Mouse (Mus musculus): ENCODE results near the gene Nelfa. TPM values are rescaled to one million over a fixed set of nuclear protein-coding genes. Genes with fewer than 3 reads are reported as not detected.
"Not testable (repeated sequence)": the region's sequence is repeated elsewhere in the genome, so short reads cannot be mapped to it uniquely, and the experiment has no call there.

Nelfa gene
- 10 to 100 TPM; 18.5 to 19.9 (median 18.9) TPM for total RNA-seq (2022)

DNA sequence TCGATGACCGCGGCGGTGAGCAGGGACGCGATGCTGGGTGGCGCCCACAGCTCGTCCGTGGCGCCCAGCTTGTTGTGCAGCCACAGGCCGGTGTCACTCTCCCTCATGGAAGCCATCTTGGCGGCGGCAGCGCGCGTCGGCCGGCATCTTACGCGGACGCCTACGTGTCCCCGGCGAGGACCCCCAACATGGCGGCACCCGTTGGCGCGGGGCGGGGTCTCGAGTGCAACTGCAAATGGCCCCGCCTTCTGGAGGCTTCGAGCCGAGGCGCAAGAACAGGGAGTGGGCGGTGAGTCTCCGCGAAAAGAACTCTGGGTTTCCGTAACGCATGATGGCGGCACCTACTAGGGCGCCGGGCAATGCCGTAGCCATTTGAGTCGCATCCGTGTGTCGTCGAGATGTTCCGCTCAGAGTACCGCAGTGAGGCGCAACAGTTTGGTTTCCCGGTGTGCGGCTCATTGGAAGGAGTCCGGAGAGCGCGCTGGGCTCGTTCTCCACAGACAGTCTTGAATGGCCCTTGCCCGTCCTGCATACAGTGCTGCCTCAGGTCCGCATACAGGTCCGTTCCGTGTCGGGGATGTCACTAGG lies at the start of gene Nelfa:
Gene Nelfa (minus strand): TSS at position 294 of the 588 bp plus-strand sequence.
- DNase-seq (ENCODE audit: low spot score in 2 of 2): peak; percentile 94 to 99

DNA sequence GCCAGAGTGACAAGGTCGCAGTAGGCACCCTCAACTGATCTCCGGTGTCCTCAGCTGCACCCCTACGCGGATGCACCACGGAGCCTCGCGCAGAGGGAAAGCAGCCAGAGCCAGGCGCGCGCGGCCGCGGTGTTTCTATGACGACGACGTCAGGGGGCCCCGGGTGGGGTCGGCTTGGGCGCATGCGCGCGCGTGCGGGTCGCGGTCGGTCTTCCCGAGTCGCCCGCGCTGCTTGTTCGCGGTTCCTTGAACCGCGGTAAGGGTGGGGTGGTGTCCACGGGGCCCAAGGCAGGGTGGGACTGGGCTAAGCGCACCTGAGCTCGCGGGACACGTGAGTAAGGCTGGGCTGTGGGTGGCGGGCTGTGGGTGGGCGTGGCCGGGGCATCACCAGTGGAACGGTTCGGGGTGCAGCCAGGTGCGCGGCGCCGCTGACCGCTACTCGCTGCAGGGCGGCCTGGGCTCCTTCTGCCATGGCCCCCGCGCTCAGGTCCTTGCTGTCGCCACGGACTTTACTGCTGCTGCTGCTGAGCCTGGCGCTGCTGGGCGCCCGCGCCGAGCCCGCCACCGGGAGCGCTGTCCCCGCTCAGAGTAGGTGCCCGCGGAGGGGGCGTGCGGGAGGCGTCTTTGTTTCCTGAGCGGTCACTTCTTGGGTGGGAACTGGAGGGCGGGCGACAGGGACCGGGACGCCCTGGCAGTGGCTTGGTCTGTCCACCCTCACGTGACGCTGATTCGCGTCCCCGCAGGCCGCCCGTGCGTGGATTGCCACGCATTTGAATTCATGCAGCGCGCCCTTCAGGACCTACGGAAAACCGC lies 47.3 kb upstream of the Nelfa start, which contains the start of gene Gm1673:
Gene Gm1673 (plus strand): TSS at position 125 of the 813 bp plus-strand sequence.
- peak; percentile 81 to 86 for DNase-seq (ENCODE audit: low spot score in 2 of 2)

DNA sequence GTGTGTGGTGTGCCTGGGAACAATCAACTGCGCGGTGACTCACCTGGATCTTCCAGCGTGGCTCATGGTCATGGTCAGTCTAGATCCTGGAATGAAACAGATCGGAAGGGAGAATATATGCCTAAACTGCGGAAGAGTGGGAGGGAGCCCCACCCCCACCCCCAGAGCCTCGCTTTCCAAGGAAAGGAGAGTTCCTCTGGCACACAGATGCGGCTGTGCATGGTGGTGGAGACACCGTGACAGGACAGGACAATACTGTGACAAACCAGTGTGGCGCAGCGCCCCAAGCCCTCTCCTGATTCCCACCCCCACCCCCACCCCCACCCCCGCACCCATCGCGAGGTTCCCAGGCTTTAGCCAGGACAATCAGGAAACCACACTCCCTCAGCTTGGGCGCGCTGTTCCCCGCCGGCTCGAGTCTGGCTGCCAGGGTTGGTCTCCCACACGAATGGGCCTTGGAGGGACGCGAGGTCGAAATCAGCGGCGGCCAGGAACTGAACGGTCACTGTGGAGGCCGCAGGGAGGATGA lies 46.6 kb upstream of the Nelfa start:
- DNase-seq (ENCODE audit: low spot score in 2 of 2): peak; percentile 26 to 39

DNA sequence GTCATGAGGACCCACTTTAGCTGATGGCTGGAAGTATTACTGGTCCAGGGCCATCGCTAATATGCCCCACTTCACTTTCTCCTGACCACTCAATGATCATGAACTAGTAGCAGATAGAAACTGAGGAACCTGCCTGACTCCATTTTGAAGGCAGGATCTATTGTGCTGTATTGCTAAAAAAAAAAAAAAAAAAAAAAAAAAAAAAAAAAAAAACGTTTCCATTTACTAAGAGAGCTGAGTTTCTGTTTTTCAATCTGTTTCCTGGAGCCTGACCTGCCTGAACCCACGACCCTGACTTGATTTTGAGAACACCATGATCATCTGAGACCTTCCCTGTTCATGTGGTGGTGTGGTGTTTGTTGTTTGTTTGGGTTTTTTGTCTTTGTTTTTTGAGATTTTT lies 40.1 kb upstream of the Nelfa start:
- no peak for DNase-seq (ENCODE audit: low spot score in 2 of 2)

DNA sequence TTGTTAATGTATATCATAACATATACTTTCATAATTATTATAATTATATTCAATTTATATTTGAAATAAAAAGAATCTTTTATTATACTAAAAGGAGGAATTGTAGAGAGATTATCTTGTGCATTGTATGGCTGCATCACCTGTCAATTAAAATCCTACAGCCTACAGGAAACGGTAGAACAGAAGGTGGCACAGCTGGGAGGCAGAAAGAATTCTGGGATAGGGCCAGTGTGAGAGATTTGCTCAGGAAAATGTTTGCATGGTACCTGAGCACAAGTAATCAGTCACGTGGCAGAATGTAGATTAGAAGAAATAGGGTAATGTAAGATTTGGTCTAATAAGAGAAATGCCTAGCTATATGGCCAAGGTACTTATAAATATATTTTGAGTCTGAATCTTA lies 38.5 kb upstream of the Nelfa start:
- DNase-seq (ENCODE audit: low spot score in 2 of 2): no peak

DNA sequence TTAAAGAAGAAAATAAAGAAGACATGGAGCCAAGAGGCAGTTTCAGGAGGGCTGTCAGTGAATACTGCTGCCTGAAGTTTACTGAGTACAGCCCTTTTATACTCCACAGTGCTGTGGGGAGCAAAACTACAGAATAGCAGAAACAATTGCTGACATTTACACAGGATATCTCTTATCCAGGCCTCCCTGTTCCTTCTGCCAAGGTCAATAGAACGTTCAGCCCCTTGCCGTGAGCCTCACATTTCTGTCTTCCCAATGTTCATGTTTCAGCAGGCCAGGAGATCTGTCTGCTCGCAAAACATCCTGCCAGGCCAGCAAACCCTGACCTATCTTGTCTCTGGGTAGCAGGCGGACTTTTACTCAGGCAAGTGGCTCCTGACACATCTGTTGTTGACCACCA lies 23.2 kb upstream of the Nelfa start:
- no peak for DNase-seq (ENCODE audit: low spot score in 2 of 2)

DNA sequence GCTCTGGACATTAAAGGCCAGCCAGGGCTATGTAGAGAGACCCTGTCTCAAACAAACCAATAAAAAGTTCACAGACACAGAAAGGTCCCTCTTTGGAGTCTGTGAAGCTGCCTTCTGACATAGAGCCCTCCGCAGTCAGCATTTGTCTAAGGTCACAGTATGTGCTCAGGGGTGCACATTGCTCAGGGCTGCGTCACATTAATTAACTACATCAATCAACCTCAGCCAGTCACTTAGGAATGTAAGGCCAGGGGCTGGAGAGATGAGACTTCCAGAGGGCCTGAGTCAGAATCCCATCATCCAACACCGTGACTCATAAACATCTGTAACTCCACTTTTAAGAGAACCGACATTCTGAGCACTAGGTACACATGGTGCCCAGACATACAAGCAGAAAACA lies 19.7 kb upstream of the Nelfa start:
- no peak for DNase-seq (ENCODE audit: low spot score in 2 of 2)

DNA sequence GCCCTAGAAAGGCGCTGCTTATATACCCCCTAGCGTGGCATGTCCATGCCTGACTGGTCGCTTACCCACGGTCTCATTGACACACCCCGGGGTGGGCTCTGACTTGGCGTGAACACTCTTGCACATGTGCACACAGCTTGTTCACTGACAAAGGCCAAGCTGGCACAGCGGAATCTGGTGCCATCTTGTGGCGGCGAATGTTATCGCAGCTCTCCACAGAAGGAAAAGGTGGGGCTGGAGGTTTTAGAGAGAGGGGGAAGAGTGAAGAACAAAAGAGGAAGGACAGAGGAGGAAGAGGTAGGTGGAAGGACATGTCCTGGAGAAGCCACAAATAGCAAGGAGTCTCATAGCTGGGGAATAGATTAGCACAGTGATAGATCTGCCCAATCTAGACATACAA lies 18.1 kb upstream of the Nelfa start:
- DNase-seq (ENCODE audit: low spot score in 2 of 2): peak; percentile 70 to 79

DNA sequence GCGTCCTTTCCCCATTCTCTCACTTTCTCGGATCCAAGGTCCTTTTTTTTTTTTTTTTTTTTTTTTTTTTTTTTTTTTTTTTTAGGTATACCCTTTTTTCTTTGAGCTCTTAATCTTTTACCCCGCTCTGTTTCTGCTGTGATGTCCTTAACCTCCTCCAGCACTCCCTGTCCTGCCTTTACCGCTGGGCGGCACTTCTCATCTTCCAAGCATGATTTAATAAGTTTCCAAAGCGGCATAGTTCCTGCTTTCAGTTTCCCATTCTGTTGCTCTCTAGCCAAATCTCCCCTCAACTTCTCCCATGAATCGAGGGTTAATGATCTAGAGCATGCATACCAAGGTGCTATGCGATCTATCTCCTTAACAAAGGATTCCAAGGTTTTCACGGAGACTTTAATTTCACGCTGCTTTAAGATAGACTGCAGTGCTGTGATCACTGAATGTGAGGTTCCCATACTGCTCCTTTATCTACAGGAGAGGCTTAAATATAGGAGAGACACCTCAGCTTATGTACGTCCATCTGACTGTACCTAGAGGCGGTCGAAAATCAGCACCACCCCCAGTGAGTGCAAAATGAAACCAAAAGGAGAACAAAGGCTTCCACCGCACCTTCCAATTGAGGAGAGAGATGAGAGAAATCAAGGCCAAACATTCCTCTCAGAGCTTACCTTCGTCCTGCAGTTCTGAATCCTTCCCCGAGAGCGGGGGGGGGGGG lies 17.4 kb upstream of the Nelfa start:
- DNase-seq (ENCODE audit: low spot score in 2 of 2): no peak

DNA sequence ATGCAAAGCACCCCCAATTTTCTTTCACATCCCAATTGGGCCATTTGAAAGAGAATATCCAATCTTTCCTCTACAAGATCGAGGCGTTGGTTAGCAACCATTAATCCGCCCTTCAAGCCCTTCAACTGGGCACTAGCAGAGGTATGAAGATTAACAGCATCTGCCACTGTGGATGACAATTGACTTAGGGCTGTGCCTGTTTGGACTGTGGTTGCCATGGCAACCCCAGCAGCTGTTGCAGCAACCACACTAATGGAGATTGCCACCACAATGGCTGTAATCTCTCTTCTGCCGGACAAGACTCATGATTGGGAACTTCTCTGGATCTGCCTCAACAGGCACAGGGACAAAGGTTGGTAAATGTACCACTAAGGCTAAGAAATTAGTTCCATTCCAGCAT lies 12.1 kb upstream of the Nelfa start:
- DNase-seq (ENCODE audit: low spot score in 2 of 2): no peak

DNA sequence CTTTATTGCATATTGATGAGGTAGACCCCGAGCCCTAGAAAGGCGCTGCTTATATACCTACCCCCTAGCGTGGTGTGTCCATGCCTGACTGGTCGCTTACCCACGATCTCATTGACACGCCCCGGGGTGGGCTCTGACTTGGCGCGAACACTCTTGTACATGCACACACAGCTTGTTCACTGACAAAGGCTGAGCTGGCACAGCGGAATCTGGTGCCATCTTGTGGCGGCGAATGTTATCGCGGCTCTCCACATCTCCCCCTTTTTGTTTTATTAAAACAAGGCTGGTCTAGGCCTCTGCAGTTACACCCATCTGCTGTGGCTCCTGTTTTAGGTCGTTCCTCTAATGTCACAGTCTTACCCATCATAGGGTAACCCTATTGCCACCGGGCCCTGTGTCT lies 10.8 kb upstream of the Nelfa start:
- DNase-seq (ENCODE audit: low spot score in 2 of 2): not testable (repeated sequence)

DNA sequence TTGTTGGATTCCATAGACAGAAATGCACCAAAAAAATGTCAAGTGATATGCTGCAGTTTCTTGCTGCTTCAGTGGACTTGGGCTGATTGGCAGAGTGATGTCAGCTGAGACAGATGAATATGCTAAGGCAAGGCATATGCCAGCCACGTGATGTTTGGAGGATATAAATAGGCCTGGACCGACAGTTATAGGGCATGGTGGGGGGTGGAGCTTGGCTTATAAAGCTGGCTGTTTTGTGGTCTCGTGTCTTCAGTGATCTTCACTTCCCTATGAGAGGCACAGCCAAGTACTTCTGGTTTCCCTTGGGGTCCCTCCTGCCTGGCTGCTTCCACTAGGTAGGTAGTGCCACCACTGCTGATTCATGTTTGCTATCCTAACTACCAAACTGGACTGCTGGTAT lies 2.2 kb upstream of the Nelfa start:
- no peak for DNase-seq (ENCODE audit: low spot score in 2 of 2)

DNA sequence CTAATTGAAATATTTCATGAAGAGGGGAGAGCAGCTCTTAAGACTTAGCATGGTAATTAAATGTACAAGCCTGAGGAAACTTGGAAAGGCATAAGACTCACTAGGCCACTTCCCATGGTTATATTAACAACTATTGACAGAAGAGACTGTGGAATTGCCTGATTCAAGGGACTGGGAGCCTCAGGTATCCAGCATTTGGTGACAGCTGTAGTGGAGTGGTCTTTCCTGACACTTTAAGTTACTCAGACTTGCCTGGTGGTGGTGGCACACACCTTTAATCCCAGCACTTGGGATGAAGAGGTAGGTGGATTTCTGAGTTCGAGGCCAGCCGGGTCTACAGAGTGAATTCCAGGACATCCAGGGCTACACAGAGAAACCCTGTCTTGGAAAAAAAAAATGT lies 1.0 kb upstream of the Nelfa start:
- DNase-seq (ENCODE audit: low spot score in 2 of 2): no peak

DNA sequence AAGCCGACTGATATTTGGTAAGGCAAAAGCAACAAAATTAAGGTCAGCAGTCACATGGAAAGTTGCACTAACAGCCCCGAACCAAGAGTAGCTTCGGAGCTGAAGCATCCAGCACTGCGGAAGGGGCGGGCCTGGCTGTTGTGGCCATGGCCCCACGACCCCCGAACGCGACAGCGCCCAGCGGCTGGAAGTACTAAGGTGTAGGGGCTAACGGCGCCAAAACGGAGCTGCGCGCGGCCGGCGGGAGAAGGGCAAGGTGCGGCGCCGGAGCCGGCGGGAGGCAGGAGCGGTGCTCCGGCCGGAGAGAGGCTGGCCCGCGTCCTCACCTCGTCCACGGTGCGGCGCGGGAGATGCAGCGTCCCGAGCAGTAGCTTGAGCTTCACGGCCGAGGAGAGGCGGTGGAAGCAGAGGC lies 507 bp downstream of the Nelfa start:
- no peak for DNase-seq (ENCODE audit: low spot score in 2 of 2)

DNA sequence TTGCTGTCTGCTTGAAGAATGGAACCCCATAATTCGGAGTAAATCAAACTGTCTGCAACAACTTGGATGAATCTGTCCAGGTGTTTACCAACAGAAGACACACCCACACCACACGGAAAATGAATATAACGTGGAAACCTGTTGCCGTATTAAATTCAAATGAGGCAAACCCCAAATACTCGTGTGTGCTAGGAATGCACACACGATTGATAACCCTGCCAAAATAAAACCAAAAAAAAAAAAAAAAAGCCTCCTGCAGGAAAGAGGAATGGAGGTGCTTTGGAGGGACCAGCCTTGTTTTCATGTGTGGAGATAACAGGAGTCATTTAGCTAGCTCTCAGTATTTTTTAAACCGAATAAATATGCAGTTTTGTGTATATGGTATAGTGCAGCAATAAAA lies 1.3 kb downstream of the Nelfa start:
- no peak for DNase-seq (ENCODE audit: low spot score in 2 of 2)

DNA sequence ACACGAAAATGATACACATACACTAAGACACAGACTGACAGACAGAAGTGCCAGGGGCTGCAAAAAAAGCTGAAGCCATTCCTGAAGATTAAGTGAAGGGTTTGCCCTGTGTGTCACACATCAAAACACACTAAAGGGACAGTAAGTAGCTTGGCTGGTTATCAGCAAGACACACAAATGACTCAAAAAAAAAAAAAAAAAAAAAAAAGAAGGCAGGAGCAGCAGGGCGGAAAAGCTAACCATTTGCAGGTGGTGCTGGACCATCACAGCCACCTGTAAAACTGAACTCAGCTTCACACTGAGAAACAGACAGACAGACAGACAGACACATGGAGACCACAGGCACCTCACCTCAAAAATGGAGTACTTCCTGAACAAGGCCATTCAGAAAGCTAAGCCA lies 2.1 kb downstream of the Nelfa start:
- no peak for DNase-seq (ENCODE audit: low spot score in 2 of 2)

DNA sequence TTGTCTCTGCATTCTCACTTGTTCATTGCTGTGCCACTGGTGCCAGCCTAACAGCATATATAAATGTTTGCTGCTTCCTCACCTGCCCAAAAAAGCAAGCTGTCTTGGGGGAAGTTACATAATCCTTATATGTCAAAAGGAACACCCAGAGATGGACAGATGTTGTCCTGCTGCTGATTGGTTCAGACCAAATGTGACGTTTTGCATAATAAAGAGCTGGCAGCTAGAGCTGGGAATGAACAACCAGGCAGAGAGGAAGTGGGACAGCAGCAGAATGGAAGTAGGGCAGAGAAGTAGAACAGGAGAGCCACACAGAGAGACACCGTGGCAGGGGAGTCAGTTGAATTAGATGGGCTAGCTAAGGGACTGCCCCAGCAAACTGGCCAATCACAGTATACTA lies 3.8 kb downstream of the Nelfa start:
- no peak for DNase-seq (ENCODE audit: low spot score in 2 of 2)

DNA sequence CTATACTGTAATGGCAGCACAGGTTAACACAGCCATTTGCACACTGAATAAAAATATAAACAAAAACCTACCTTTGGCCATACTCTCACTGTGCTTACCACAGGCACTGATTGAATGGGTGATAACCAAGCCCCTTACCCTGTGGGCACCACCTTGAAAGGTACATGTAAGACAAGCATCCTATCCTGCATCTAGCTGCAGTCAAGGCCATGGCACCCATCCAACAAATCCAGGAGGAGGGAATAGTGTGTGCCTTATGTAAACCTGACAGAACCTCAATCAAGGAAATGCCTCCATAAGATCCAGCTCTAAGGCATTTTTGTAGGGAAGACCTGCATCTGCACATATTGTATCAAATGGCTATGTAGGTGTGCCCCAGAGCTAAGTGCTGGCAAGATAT lies 10.0 kb downstream of the Nelfa start:
- DNase-seq (ENCODE audit: low spot score in 2 of 2): no peak

DNA sequence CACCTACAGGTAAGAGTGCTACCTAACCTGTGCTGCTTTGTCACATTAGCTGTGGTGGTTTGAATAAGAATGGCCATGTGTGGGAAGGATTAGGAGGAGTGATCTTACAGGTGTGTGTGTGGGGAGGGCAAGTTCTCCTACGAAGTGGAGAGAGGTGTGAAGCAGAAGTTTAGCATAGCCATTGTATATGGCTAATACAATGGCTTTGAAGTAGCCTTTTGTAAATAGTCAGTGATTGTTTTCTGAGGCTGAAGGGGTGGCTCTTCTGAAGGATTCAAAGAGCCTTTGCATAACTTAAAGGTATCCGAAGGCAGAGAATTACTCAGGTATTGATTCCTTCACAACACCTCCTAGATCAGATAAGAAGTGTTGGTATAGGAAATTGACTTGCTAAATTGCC lies 13.6 kb downstream of the Nelfa start:
- DNase-seq (ENCODE audit: low spot score in 2 of 2): no peak

DNA sequence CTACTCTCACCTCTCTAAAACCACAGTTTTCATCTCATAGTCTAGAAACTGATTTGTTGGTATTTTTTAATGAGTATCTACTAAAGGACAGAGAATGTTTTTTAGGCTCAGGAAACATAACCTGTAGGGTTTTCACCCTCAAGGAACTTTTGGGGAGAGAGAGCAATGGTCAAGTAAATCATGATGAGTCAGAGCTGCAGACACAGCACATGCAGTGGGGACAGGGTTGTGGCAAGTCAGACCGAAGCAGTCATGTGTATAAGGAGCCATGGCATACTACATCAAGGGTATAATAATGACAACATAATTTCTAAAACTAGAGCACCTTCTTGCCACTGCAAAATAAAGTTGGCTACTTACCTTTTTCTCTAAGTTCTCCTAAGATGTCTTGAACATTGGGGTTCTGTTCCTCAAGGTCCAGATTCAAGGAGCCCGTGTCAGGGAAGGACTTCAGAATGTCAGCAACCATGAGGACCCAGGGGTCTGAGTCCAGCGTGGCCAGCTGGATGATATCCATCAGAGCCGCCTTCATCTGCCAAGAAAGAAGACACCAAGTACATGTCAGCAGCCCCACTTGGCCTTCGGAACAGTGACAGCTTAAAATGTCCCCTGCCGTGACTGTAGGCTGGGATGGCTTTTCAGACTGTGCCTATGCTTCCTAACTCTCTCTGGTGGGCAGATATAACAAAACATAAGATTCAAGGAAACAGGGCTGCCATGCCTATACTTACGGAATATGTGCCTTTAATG lies 14.6 kb downstream of the Nelfa start:
- no peak for DNase-seq (ENCODE audit: low spot score in 2 of 2)

DNA sequence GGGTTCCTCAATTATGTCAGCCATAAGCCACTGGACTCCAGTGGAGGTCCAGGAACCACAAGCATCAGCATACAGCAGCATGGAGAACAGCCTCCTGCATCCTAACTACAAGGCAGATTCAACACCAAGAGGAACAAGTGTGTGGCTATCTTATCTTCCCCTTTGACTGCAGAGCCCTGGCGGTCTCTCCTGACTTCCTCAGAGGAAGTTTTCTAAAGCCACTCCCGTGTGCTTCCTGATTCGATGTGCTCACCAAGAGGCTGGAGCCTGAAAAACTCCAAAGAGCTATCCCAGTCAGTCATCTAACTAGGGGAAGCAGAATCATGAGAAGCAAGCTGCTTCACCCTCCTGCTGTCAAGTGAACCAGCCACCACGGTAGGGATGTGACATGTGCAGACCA lies 15.3 kb downstream of the Nelfa start:
- DNase-seq (ENCODE audit: low spot score in 2 of 2): no peak

DNA sequence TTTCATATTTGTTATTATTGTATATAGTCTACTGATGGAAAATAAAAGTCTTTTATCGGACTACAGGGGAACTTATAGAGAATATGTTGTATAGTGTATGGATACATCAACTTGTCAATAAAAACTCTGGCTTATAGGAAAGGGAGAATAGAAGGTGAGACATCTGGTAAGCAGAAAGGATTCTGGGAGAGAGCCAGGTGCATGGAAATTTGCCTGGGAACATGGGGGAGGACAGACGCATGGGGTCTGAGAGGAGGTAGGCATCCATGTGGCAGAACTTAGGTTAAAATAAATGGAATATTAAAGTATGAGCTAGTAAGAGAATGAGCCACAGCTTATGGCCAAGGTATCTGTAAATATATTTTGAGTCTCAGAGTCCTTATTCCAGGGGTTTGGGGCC lies 16.2 kb downstream of the Nelfa start:
- no peak for DNase-seq (ENCODE audit: low spot score in 2 of 2)
